Mouse (Mus musculus) midbrain, embryonic 14.5 days (tissue): ENCODE results near the gene Ltc4s. TPM values are rescaled to one million over a fixed set of nuclear protein-coding genes. Genes with fewer than 3 reads are reported as not detected.

ENCODE experiments used
- ATAC-seq: fragments of 200-750 bp; cut with Nextera tagmentation; 2 replicates; pipeline ENCODE4 v1.8.0; 2017; ENCODE audit warnings: moderate number of reproducible peaks, moderate library complexity; ENCODE audit not compliant: low FRiP score, low TSS enrichment
- DNase-seq: peaks from one replicate; pipeline ENCODE4 v3.0.0-alpha.2; 2015
- H3K27ac ChIP-seq: fragments of 300-500 bp; sonication (generic); replicated peaks from 2 replicates; pipeline ENCODE4 v1.5.1; 2014; ENCODE audit warnings: mild to moderate bottlenecking, low read depth, low read length, moderate library complexity
- H3K27me3 ChIP-seq: fragments of 300-500 bp; sonication (generic); 2 replicates; pipeline ENCODE4 v1.6.1; 2014; ENCODE audit warnings: low read length, control low read depth, mixed read lengths; ENCODE audit not compliant: control insufficient read depth, insufficient read depth
- H3K36me3 ChIP-seq: fragments of 300-500 bp; sonication (generic); 2 replicates; pipeline ENCODE4 v1.6.1; 2014; ENCODE audit warnings: low read length, control low read depth; ENCODE audit not compliant: control insufficient read depth, insufficient read depth
- H3K4me1 ChIP-seq: fragments of 300-500 bp; sonication (generic); 2 replicates; pipeline ENCODE4 v1.6.1; 2014; ENCODE audit warnings: mild to moderate bottlenecking, antibody characterized with exemption, low read length, control low read depth; ENCODE audit not compliant: control insufficient read depth, insufficient read depth
- H3K4me2 ChIP-seq: fragments of 300-500 bp; sonication (generic); 2 replicates; pipeline ENCODE4 v1.6.1; 2014; ENCODE audit warnings: mild to moderate bottlenecking, low read length, moderate library complexity
- H3K4me3 ChIP-seq: fragments of 300-500 bp; sonication (generic); replicated peaks from 2 replicates; pipeline ENCODE4 v1.5.1; 2014; ENCODE audit warnings: low read depth, low read length
- H3K9ac ChIP-seq: fragments of 300-500 bp; sonication (generic); replicated peaks from 2 replicates; pipeline ENCODE4 v1.6.1; 2014; ENCODE audit warnings: mild to moderate bottlenecking, low read length, moderate library complexity
- H3K9me3 ChIP-seq: fragments of 300-500 bp; sonication (generic); 2 replicates; pipeline ENCODE4 v1.6.1; 2016; ENCODE audit warnings: low read length, control low read depth, mixed read lengths; ENCODE audit not compliant: control insufficient read depth
- WGBS: fragments of 180-500 bp; shearing (Covaris S2); extraction: QIAGEN DNeasy Blood & Tissue Kit; methylation state at CpG from one replicate; pipeline ENCODE4 v1.1.7; 2014; 5-methylcytosine and 5-hydroxymethylcytosine counted together
- polyA plus RNA-seq: library from polyadenylated mRNA; unstranded; fragments of >200 nt; fragmentation: Nextera tagmentation; extraction: Ambion mirVana; gene quantifications from 2 replicates; pipeline ENCODE4 v1.2.1, GENCODE M21; 2014

The Ltc4s gene
- polyA plus RNA-seq, 1 experiment from 2014 or later, result 2.5 TPM

GRCm38 (mm10) chr11:50206037-50206436 lies 32.4 kb downstream of the Ltc4s start:
- H3K4me1 ChIP-seq, result peaks cover 14% of the 10 kb centered on the region
- H3K4me2 ChIP-seq, result no peak overlapping the region
- DNase-seq (no peak), ATAC-seq (no peak)
- H3K9ac ChIP-seq, result no peak overlapping the region
- peaks cover 65% of the 10 kb centered on the region for H3K36me3 ChIP-seq
- 94% methylated on average over 2 of the region's 2 CpGs for WGBS
- no peaks in the 10 kb centered on the region for H3K9me3 ChIP-seq
- H3K4me3 ChIP-seq, result no peak overlapping the region
- H3K27me3 ChIP-seq, result no peaks in the 10 kb centered on the region
- H3K27ac ChIP-seq, result no peak overlapping the region

GRCm38 (mm10) chr11:50205434-50205833 lies 33.0 kb downstream of the Ltc4s start:
- no peaks in the 10 kb centered on the region for H3K27me3 ChIP-seq
- H3K4me2 ChIP-seq, result no peak overlapping the region
- H3K36me3 ChIP-seq, result peaks cover 71% of the 10 kb centered on the region
- H3K4me1 ChIP-seq, result peaks cover 10% of the 10 kb centered on the region
- ATAC-seq (no peak), DNase-seq (no peak)
- H3K4me3 ChIP-seq, result no peak overlapping the region
- H3K9ac ChIP-seq, result no peak overlapping the region
- H3K9me3 ChIP-seq, result no peaks in the 10 kb centered on the region
- 93% methylated on average over 3 of the region's 3 CpGs for WGBS
- no peak overlapping the region for H3K27ac ChIP-seq

- H3K4me1 ChIP-seq, result 0 out of 2 replicates have a peak, but pooled peaks cover 1% of the 10 kb centered on the region
- ATAC-seq (no peak), DNase-seq (no peak)
- 93% methylated on average over 9 of the region's 9 CpGs for WGBS
- no peak overlapping the region for H3K4me2 ChIP-seq
- no peak overlapping the region for H3K4me3 ChIP-seq
- H3K9ac ChIP-seq, result no peak overlapping the region
- no peak overlapping the region for H3K27ac ChIP-seq
- peaks cover 90% of the 10 kb centered on the region for H3K36me3 ChIP-seq
- no peaks in the 10 kb centered on the region for H3K27me3 ChIP-seq
- H3K9me3 ChIP-seq, result no peaks in the 10 kb centered on the region
These were observed 35.1 kb downstream of the Ltc4s start for GRCm38 (mm10) chr11:50203302-50203827.

- no peak for ATAC-seq
- no peak overlapping the region for H3K4me2 ChIP-seq
- H3K27me3 ChIP-seq, result no peaks in the 10 kb centered on the region
- no peak for DNase-seq
- 94% methylated on average over 3 of the region's 3 CpGs for WGBS
- H3K27ac ChIP-seq, result no peak overlapping the region
- H3K4me3 ChIP-seq, result no peak overlapping the region
- no peak overlapping the region for H3K9ac ChIP-seq
- H3K9me3 ChIP-seq, result no peaks in the 10 kb centered on the region
- H3K36me3 ChIP-seq, result peaks cover 93% of the 10 kb centered on the region
- H3K4me1 ChIP-seq, result no peaks in the 10 kb centered on the region
These were observed 36.8 kb downstream of the Ltc4s start for GRCm38 (mm10) chr11:50201590-50201989.

GRCm38 (mm10) chr11:50200613-50201012 lies 37.8 kb downstream of the Ltc4s start:
- no peak overlapping the region for H3K4me3 ChIP-seq
- peaks cover 86% of the 10 kb centered on the region for H3K36me3 ChIP-seq
- no peaks in the 10 kb centered on the region for H3K27me3 ChIP-seq
- no peaks in the 10 kb centered on the region for H3K9me3 ChIP-seq
- H3K9ac ChIP-seq, result no peak overlapping the region
- WGBS, result 85% methylated on average over 8 of the region's 8 CpGs
- no peak for ATAC-seq
- H3K27ac ChIP-seq, result no peak overlapping the region
- no peak overlapping the region for H3K4me2 ChIP-seq
- DNase-seq, result no peak
- H3K4me1 ChIP-seq, result no peaks in the 10 kb centered on the region

- no peak for DNase-seq
- no peak overlapping the region for H3K27ac ChIP-seq
- H3K4me3 ChIP-seq, result no peak overlapping the region
- peaks cover 81% of the 10 kb centered on the region for H3K36me3 ChIP-seq
- WGBS, result 89% methylated on average over 2 of the region's 2 CpGs
- H3K27me3 ChIP-seq, result no peaks in the 10 kb centered on the region
- no peaks in the 10 kb centered on the region for H3K9me3 ChIP-seq
- ATAC-seq, result no peak
- no peak overlapping the region for H3K4me2 ChIP-seq
- no peaks in the 10 kb centered on the region for H3K4me1 ChIP-seq
- no peak overlapping the region for H3K9ac ChIP-seq
These were observed 39.5 kb downstream of the Ltc4s start for GRCm38 (mm10) chr11:50198916-50199315.

- 93% methylated on average over 3 of the region's 5 CpGs for WGBS
- Histone ChIP-seq H3K4me2 (no peak overlapping the region), H3K27me3 (no peaks in the 10 kb centered on the region), H3K27ac (no peak overlapping the region), H3K4me3 (no peak overlapping the region), H3K36me3 (peaks cover 76% of the 10 kb centered on the region), H3K4me1 (no peaks in the 10 kb centered on the region), H3K9me3 (no peaks in the 10 kb centered on the region), H3K9ac (no peak overlapping the region)
- ATAC-seq, result no peak
- DNase-seq, result no peak
These were observed 40.1 kb downstream of the Ltc4s start for GRCm38 (mm10) chr11:50198219-50198846.

GRCm38 (mm10) chr11:50197500-50197899 lies 40.9 kb downstream of the Ltc4s start:
- H3K4me1 ChIP-seq, result no peaks in the 10 kb centered on the region
- H3K9ac ChIP-seq, result no peak overlapping the region
- H3K27me3 ChIP-seq, result no peaks in the 10 kb centered on the region
- 93% methylated on average over 4 of the region's 4 CpGs for WGBS
- ATAC-seq, result no peak
- peaks cover 69% of the 10 kb centered on the region for H3K36me3 ChIP-seq
- no peak overlapping the region for H3K4me3 ChIP-seq
- H3K4me2 ChIP-seq, result no peak overlapping the region
- no peak for DNase-seq
- H3K27ac ChIP-seq, result no peak overlapping the region
- H3K9me3 ChIP-seq, result no peaks in the 10 kb centered on the region

- ATAC-seq, result no peak
- Histone ChIP-seq H3K9ac (no peak overlapping the region), H3K27ac (no peak overlapping the region), H3K36me3 (peaks cover 55% of the 10 kb centered on the region), H3K4me2 (no peak overlapping the region), H3K27me3 (no peaks in the 10 kb centered on the region), H3K4me3 (no peak overlapping the region), H3K4me1 (no peaks in the 10 kb centered on the region), H3K9me3 (no peaks in the 10 kb centered on the region)
- DNase-seq, result no peak
- 90% methylated on average over 4 of the region's 4 CpGs for WGBS
These were observed 43.6 kb downstream of the Ltc4s start for GRCm38 (mm10) chr11:50194793-50195192.
